Mouse (Mus musculus) kidney, adult 11 months (tissue): ENCODE results near the gene Xrn1.
"Not testable (repeated sequence)": the region's sequence is repeated elsewhere in the genome, so short reads cannot be mapped to it uniquely, and the experiment has no call there.

ENCODE experiments used
- DNase-seq: peaks from one replicate; pipeline ENCODE4 v3.0.0; 2022

Gene Xrn1

DNA sequence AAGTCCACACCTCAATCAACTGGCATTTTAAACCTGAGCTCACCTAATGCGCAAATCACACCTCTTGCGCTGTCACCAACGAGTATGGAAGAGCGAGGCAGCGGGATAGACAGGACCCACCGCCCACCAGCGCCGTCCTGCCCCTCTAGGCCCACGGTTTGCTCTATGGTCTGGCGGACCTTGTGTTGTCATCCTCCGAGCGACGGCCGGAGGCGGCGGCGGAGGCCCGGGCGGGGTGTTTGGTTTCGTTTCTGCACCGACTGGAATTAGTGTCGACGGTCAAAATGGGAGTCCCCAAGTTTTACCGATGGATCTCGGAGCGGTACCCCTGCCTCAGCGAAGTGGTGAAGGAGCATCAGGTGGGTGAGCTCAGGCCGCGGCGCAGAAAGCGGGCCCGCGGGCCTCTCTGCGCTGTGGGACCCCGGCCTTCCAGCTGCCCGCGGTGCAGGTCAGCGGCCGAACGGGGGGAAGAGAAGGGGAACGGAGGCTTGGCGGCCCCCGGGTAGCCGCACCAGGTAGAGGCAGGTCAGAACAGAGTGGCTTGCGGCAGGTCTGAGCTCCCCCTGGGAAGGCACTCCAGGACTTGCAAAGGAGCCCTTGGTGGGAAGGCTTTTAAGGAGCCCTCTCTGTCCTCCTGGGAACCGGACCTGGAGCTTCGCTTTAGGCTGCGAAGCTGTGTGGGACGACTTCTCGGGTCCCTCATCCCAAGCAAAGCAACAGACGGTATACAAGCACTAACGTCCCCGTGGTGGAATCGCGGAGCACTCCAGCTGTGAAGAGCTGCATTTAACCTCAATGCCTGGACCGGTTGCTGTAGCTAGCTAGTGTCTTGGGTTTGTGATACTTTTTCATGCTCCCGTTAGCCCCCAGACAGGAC is at the start of gene Xrn1:
Gene Xrn1 (plus strand): TSS at position 176 of the 877 bp plus-strand sequence.
- DNase-seq = peak; percentile 87

GRCm38 (mm10) chr9:95932855-95933254 is 21.7 kb upstream of the Xrn1 start:
- DNase-seq = no peak

DNA sequence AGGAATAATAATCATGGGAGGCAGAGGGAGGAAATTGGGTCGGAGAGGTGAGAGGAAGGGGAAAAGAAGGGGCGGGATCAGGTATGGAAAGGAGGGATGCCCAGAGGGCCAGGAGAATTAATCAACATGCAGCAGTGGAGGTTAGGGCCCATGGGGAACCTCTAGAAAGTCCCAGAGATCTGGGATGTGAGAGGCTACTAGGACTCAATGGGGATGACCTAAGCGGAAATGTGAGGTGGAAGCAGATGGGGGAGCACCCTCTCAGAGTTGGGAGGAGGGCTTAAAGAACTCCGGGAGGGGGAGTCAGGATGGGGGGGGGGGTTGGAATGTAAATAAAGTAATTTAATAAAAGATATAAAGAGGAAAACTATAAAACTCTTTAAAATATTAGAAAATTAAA is 902 bp upstream of the Xrn1 start:
- DNase-seq = no peak

GRCm38 (mm10) chr9:95954226-95954584 is 355 bp upstream of the Xrn1 start:
- no peak for DNase-seq

DNA sequence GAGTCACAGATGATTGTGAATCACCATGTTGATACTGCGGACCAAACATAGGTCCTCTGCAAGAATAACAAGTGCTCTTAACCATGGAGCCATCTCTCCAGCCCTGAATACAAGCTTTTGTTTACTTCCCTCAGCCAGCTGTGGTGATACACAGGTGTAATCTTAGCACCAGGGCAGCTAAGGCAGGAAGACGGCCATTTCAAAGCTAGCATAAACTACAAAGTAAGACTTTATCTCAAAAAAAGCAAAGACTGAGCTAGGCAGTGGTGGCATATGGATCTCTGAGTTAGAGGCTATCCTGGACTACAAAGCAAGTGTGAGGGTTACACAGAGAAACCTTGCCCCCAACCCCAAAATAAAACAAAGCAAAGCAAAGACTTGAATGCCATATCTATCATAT is 3.1 kb downstream of the Xrn1 start:
- no peak for DNase-seq

DNA sequence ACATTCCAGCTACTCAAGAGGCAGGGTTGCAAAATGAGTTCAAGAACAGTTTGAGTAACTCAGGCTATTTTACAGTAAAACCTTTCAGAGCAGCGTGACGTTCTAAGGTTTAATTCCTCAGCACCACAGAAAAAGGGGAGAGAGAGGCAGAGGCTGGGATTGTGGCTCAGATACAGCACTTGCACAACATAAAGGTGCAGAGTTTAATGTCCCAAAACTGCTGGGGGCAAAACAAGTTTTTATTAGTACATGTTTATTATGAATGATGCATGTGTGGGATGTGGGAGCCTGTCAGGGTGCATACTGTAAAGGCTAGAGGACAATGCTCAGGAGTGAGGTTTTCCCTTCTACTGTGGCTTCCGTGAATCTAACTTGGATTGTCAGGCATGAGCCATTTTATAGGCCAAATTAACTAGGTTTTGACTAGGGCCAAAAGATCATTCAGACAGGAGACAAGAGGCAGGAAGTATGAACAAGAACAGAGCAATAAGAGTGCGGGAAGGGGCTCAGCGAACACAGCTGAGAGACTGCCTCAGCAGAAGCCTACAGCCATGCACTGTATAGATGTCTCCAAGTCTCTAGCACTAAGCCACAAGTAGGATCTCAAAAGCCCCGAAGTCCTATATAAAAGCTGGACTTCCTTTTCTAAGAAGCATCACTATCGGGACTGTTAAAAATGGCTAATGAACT is 3.6 kb downstream of the Xrn1 start:
- DNase-seq = no peak

DNA sequence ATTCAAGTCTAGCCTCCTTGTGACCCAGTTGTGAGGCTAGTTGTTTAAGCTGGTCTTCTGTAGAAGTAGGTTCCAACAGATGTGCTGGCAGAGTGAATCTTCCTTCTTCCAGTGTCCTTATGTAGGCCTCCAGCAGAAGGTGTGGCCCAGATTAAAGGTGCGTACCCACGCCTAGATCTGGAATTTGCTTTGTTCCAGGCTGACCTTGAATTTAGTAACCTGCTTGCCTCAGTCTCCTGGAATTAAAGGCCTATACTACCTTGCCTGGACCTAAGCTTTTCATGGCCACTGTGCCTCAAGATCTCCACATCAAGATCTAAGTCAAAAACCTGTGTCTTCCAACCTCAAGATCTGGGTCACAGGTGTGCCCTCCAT is 4.2 kb downstream of the Xrn1 start:
- not testable (repeated sequence) for DNase-seq

DNA sequence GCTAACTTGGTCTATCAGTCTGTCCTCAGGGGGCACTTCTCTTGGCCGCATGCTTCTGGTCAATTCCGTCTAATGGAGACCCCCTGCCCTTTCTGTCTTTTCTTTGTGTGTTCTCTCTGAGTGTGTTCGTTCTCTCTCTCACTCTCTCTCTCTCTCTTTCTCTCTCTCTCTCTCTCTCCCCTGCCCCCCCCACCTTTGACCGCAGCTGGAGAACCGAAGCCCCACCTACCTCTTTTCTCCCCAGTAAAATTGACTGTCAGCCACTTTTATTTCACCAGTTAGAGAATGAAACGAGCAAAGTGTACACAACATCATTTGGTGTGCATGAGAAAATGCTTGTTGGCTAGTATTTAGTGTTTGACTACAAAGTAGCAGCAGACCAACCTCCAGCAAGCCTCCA is 4.7 kb downstream of the Xrn1 start:
- DNase-seq = no peak

GRCm38 (mm10) chr9:95959732-95960428 is 5.3 kb downstream of the Xrn1 start:
- DNase-seq = no peak

GRCm38 (mm10) chr9:95961058-95961457 is 6.5 kb downstream of the Xrn1 start:
- no peak for DNase-seq

DNA sequence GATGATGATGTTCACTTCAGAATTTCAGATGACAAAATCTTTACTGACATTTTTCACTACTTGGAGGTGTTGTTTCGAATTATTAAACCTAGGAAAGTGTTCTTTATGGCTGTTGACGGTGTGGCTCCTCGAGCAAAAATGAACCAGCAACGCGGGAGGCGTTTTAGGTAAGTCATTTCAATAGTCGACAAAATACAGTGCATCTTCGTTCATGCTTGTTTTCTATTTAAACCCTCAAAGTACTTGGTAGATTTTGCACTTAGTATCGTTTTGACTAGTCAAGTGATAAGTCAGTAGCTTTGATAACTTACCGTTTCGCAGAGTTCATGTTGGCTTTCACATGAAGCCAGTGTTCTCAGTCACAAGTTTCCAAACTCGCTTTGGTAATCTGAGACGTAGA is 9.5 kb downstream of the Xrn1 start:
- no peak for DNase-seq

- no peak for DNase-seq
Measured at GRCm38 (mm10) chr9:95978279-95978678, 23.7 kb downstream of the Xrn1 start.

- no peak for DNase-seq
Measured at GRCm38 (mm10) chr9:95979896-95980295, 25.3 kb downstream of the Xrn1 start.

DNA sequence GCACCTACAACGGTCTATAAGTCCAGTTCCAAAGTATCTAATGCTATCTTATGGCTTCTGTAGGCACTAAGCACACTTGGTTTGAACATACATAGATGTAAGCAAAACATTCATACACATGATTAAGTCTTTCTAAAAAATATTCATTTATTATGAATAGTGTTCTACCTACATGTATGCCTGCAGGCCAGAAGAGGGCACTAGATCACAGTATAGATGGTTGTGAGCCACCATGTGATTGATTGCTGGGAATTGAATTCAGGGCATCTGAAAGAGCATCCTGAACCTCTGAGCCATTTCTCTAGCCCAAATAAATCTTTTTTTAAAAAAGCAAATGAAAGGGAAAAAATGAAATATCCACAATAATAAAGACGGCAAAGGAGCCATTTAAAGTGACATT is 37.7 kb downstream of the Xrn1 start:
- no peak for DNase-seq

DNA sequence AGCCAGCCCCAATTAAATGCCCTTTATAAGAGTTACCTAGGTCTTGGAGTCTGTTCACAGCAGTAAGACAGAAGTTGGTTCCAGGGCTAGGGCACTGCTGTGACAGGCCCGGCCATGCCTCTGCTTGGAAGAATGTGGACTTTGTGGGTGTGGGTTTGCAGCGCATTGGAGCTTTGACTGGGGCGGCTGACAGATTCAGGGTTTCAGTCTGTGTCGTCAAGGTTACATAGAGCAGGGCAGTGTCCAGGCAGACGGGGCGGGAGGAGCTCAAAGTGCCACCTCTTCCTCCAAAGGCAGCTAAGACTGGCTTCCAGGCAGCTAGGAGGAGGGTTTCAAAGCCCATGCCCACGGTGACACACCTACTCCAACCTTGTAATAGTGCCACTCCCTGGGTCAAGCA is 49.9 kb downstream of the Xrn1 start:
- no peak for DNase-seq

DNA sequence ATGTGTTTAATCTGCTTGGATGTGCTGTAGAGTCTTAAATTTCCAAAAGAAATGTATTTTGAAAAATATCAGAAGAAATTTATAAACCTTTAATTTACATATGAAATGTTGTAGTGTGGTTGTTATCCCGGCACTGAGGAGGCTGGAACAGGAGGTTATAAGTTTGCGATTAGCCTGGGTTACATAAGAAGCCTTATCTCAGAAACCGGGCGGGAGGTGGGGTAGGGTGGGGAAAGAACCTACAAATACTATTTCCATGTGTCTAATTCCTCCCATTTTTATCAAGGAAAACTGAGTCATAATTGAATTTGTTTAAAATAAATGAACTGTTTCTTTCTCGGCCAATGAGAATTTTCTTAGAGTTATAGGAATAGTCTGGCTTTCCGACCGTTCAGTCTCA is 56.1 kb downstream of the Xrn1 start:
- no peak for DNase-seq

- DNase-seq = no peak
Measured at GRCm38 (mm10) chr9:96023921-96024320, 69.4 kb downstream of the Xrn1 start.

DNA sequence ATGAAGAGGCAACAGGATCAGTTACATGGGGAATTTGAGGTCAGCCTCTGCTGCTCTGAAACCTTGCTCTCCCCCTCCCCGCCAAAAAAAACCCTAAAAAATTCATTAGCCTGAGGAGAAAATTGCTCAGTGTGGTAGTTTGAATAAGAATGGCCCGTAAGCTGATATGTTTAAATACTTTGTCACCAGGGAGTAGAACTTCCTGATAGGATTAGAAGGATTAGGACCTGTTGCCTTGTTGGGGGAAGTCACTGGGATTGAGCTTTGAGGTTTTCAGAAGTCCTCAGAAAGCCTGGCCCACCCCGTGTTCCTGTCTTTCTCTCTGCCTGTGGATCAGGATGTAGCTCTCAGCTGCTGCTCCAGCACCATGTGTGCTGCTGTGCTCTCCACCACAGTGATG is 73.4 kb downstream of the Xrn1 start:
- DNase-seq = no peak

- DNase-seq = peak; percentile 14
Measured at GRCm38 (mm10) chr9:96028818-96029217, 74.3 kb downstream of the Xrn1 start.

DNA sequence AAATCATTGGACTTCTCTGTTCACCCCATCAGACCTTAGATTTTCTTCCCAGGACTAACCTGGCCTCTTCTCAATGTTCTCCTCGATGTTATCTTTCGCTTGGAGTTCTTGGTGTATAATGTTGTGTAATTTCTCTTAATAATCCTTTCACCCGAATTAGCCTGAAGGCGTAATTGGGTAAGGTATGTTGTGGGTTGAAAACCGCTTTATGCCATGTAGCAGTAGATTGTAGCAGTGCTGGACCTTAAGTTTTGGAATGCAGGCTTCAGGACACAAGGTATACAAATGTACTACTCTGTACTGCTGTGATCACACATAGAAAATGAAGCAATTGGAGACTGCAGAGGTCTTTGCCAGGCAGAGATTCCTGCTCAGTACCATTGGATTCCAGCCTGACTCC is 75.3 kb downstream of the Xrn1 start:
- DNase-seq = no peak

DNA sequence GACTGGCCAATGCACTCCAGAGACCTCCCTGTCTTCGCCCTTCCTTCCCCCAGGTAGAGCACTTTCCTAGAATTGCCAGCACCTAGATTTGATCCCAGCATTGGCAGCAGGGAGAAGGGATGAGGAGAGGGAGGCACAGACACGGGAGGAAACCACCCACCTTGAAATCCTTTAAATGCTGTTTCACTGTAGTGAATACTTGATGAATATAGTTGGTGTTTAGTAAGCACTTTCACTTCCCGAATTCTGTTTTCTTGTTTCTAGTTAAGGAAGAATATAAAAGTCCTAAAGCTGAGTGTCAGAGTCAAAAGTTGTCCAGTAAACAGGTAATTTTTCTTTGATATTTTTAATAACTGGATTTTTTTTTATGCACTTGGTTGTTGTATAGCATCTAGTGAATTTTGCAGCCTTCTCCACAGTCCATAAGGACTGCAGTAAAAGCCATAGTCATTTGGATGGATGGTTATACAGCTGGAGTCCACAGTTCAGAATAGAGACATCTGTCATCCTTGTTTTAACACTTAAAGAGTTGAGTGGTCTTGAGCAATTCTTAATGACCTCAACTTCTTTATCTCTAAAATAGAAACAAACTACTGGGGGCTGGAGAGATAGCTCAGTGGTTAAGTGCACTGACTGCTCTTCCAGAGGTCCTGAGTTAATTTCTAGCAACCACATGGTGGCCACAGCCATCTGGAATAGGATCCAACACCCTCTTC is 81.0 kb downstream of the Xrn1 start:
- DNase-seq = no peak

GRCm38 (mm10) chr9:96044214-96044613 is 89.7 kb downstream of the Xrn1 start:
- DNase-seq = no peak

GRCm38 (mm10) chr9:96051501-96051900 is 96.9 kb downstream of the Xrn1 start:
- no peak for DNase-seq
